Mouse (Mus musculus): ENCODE measurements around the gene Mob2.
A peak's percentile ranks its signal among the peaks of the same experiment; 100 is the strongest.

Gene Mob2

DNA sequence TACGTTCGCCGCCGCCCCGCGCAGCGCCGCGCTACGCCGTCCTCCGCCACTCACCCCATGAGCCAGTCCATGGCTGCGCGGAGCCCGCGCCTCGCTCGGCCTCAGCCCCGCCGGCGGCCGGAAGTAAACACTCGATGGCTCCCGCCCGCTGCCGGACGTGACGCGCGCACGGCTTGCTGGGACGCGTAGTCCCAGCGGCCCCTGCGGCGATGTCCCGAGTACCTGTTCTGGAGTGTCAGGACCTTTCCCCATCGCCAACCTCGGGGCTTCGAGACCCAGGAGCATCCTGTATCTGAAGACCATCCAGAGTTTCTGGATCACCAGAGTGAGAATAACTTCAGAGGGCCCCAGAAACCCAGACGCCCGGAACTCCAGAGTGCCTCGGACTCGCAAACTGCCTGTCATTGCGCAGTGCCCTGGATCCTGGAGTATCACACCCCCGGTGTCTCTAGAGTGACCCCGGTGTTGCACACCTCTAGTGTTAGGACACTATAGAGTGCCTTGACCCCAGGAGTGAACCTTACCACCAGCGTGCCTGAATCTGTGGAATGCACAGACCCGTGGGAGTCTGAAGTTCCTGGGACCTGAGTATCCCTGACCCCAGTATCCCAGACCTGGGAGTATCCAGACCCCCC is at the start of gene Mob2:
Gene Mob2 (minus strand): TSS at position 135 of the 635 bp plus-strand sequence.
- peak; percentile 96 for DNase-seq (ENCODE audit: low spot score)

DNA sequence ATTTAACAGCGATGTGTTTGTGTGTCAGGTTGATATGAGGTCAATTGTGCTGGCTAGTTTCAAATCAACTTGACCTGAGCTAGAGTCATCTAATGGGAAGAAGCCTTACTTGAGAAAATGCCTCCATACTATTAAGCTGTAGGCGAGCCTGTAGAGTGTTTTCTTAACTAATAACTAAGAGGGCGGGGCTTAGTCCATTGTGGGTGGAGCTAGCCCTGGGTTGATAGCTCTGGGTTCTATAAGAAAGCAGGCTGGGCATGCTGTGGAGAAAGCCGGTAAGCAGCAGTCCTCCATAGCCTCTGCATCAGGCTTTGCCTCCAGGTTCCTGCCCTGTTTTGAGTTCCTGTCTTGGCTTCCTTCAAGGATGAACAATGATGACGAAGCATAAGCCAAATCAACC is 43.9 kb upstream of the Mob2 start:
- DNase-seq (ENCODE audit: low spot score) = no peak

DNA sequence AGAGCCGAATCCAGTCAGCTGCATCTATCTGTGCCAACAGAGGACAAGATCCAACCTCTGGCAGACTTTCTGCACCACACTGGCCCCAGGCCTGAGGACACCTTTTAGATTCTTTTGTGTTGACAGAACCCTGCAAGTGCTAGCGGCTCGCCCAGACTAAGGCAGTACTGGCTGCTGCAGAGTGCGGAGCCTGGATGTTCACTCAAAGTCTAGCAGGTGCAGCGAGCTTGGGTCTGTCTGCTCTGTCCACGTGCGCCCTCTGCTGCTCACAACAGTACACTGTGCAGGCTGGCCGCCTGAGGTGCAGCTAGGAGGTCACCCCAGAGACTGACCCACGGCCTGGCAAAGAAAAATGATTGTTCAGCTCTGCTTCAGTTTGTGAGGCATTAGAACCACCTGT is 36.9 kb upstream of the Mob2 start:
- DNase-seq (ENCODE audit: low spot score) = peak; percentile 94

DNA sequence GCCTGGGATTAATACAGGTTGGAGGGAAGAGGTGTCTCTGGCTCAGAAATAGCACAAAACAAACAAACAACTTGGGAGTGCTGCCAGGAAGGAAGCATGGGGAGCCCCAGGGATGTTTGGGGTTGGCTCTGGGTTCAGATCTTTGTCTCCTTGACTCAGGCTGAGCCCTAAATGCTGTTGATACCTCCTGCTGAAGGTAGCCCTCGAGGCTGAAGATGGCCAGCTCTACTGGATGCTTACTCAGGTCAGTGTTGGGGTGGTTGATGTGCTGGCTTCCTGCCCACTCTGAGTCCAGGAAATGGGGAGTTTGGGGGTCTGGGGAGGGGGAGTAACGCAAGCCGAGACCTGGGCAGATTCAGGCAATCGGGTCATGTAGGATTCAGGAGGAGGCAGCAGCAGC is 35.8 kb upstream of the Mob2 start:
- no peak for DNase-seq (ENCODE audit: low spot score)

DNA sequence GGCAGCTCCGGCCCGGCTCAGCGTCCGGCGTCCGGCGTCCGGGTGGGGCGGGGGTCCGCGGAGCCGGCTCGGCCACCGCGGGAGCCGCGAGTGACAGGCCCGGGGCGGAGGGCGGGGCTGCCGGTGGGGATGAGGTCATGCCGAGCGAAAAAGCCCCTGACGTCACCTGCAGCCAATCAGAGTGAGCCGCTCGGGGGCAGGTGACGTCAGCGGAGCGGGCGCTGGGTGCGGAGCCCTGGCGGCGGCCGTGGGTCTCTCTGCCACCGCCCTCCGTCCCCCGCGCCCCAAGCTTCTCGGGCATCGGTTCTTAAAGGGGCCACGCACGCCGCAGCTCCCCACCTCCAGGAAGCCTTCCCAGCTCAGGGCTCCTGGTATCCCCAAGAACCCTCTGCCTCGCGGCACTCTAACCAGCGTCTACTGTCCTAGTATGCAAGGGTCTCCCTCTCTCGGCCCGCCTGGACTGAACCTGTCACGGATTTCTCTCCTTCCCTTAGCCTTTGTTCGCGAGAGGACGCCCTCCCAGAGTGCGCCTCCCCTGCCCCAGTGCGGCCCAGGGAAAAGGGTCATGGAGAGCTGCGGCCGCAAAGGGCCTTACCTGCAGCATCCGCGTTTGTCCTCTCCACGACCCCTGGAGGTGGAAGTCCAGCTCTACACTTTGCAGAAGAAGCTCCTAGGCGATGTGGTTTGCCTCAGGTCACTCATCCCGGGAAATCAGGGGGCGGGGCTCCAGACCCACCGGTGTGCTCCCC is 34.5 kb upstream of the Mob2 start, which contains the start of gene Dusp8:
Gene Dusp8 (minus strand): TSS at position 661 of the 749 bp plus-strand sequence.
- peak; percentile 91 for DNase-seq (ENCODE audit: low spot score)

DNA sequence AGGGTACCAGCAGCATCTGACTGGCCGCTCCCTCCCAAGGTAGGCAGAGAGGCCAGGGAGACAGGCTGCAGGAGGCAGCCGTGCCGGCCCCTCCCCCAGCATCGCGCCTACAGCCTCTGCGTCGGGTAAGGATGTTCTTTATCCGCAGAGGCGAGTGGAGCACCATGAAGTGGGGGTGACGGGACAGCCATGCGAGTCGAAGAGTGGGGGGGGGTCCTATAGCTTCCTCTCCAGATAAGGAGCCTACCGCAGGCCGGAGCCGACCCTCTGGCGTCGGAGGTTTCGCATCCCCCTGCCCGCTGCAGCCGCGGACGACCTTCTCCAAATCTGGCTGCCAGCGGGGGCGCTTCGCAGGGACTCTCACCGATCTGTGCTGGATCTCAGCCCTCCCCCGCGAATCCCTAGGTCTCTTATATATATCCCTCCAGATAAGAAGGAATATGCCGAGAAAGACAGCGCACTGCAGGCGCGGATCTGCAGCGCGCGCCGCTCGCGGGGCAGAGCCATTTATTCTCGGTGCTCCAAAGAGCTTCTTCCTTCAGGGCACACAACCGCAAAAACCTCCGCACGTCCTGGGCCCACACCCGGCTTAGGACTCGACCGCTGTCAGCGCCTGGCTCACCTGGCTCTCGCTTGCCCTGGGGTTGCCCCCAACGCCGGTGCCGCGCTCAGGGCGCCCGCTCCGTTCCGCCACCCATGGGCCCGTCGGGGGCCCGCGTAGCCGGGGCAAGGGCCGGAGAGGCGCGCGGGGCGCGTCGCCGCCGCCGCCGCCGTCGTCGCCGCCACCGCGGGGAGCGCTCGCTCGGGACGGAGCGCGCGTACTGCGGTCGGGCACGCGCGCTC is 33.7 kb upstream of the Mob2 start:
- DNase-seq (ENCODE audit: low spot score) = no peak

DNA sequence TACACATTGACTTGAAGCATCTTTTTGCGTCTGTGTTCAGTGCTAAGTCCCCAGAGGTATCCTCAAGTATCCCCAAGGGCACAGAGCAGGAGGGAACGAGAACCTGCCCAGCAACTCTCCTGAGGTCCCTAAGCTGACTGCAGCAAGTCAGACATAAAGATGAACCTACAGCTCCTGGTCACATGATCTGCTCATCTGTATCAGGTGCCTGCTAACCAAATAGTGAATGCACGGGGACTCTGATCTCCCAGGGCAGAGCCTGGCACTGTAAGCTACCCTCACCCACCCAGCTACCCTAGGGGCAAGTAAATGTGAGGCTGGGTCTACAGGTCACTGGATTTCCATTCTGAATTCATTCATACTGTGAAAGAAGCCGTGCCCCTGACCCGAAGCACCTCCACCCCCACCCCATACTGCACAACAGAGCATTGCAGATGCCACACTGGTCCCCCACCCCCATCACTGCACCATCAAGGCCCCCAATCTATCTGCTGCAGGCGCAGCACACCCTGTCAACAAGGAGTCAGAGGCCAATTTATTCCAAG is 32.9 kb upstream of the Mob2 start:
- DNase-seq (ENCODE audit: low spot score) = no peak

DNA sequence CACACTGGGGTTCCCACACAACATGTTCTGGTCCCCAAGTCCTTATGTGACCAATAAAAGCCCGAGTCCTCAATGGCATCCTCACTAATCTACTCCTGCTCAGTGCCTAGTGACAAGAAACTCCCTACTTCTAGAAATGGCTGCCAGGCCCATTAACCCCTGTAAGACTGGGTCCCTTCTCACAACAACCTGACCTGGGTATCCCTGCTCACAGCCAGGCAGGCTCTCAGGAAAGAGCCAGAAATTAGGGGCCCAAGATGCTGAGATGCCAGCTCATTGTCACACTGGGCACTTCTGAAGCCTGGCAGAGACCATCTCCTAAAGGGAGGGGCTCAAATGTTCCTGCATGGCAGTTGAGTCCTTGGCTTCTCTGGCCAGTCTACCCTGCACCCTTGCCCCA is 32.1 kb upstream of the Mob2 start:
- DNase-seq (ENCODE audit: low spot score) = no peak

DNA sequence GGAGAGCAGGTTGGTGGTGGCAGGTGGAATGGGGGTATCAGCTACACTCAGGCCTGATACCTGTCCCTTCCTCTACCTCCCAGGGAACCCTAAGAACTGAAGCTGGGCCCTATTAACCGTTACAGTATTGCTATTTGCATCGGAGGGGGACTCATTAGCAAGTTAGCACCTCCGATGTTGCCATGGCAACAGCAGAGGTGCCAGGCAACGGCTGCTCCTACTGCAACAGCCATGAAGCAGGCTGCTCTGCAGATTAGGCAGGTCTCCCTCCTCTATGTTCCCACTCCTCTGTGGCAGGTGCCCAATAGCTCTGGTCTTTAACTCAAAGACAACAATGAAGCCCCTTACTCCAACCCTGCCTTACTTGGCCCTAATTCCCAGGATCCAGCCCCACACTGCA is 31.0 kb upstream of the Mob2 start:
- DNase-seq (ENCODE audit: low spot score) = no peak

DNA sequence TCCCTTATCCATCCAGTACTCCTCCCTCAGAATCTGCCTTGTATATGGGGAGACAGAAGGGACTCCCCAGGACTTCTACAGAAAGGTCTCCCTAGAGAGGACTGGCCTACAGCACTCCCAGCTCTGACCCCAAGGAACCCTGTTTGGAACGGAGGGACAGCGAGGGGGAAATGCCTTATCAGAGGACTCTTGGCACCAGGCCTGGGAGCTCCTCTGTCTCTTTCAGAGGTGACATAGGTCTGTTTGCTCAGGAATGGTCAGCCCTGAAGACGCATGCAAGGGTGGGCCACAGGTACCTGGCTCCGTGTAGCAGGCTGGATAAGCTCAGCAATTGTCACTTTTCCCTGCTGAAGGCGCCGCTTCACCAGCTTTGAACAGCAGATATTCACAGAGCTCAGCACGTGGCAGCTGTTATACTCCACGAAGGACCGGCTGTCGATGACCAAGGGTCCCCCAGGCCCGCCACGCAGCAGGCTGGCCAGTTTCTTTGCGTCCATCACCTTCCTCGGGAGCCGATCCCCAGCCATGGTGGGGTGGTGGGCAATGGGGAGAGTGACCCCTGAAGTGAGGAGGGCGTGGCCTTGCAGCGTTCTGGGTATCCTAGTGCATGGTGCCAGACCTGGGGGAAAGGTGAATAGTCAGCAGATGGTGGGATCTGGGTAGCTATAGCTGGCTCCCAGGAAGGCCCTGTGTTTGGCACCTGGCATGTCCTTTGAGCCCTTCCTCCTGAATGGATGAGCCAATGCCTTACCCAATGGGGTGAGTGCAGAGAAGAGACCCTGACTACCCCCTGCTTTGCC is 29.0 kb upstream of the Mob2 start:
- DNase-seq (ENCODE audit: low spot score) = no peak

DNA sequence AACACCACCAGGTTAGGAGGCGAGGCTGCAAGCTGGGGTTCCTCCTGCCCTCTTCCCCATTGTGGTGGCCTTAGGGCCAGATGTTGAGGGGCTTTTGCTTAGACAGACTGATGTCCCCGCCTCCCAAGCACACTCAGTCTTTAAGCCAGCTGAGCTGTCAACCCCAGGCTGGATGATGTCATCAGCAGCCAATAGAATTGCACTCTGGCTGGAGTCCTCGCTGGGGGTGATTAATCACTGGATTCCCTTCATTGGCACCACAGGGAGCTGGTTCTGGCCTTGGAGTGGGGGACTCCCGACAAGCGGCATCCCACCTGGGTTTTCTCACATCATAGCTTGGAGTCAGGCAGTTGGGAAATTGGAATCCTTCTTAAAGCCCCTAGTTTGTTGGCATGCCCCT is 28.0 kb upstream of the Mob2 start:
- peak; percentile 82 for DNase-seq (ENCODE audit: low spot score)

DNA sequence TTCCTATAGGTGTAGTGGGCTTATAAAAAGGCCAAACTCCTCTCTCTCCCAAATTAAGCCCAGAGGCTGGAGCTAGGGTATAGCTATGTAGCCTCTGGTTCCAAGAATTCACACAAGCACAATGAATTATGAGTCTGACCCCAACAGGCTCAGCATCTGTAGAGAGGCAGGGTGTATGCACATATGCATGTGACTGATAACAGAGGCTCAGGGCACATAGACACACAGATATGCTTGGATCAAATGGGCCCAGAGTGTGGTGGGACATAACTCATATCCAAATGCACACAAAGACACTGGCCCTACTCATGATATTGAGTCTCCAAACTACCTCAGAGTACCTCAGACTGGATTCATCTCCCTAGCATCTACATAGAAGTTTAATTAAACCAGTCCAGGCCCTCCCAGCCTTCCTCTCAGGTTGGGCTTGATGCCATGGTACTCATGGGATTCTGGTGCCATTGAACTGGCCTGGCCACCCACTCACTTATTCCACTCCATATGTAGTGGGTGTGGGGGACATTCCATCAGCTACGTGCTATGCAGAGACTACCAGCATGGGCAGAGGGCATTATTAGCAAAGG is 26.3 kb upstream of the Mob2 start:
- peak; percentile 3 for DNase-seq (ENCODE audit: low spot score)

DNA sequence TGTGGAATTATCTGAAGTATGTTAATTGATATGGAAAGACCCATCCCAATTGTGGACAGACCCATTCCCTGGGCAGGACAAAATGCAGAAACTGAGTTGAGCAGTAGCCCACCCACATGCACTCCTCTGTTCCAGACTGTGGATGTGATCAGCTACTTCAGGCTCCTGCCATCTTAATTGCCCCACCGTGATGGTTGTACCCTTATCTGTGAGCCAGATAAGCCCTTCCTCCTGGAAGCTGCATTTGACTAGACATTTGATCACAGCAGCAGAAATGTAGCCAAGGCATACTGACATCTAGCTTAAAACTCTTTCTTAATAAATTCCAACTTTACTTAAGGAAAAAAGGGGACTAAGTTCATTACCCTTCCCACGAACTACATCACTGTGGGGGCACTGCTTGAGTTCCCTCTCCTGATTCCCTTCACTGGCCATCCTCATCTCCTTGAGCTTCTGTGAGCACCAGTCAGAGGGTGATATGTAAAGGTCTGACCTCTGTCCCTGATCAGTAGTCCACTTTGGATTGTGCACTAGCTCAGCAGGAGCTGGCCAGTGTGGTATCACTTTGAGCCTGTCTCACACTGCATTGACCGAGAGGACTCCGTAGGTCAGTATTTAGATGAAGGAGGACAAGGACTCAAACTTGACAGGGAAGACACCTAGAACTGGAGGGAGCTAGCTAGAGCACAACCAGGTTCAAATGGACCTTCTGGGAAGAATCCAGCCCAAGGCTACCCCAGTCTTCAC is 25.5 kb upstream of the Mob2 start:
- DNase-seq (ENCODE audit: low spot score) = no peak

DNA sequence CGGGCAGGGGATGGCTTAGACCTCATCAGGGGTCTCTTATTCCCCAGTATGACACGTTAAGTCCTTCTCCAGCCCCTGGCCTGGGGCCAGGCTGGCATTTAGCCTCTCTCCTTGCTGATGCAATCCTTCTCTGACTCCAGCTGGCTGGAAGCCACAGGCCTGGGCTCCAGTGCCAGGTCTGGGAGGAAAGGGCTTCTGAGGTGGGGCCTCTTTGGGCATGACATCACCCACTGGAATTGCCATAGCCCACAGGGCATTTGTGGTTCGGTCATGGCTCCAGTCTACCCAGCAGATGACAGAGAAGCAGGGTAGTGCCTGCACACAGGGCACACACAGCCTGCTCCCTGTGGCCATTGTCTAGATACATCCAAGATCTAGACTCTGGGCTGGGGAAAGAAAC is 24.0 kb upstream of the Mob2 start:
- DNase-seq (ENCODE audit: low spot score) = no peak

DNA sequence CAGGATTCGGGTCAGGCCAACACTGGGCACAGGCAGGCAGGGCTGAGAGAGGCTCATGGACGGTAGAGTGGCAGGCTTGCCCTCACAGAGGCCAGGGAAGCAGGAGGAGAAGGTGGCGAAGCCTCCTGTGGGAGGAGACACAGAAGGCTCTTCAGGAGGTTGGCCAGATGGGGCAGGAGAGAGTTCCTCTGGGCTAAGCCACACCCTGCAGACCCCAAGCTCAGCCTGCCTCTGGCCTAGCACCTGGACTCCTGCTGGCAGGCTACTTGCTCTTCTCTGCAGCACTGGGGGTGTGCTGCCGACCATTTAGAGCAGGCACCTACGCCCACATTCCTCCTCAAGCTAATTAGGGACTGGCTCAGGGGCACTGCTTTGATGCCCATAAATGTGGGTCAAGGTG is 23.5 kb upstream of the Mob2 start:
- no peak for DNase-seq (ENCODE audit: low spot score)

DNA sequence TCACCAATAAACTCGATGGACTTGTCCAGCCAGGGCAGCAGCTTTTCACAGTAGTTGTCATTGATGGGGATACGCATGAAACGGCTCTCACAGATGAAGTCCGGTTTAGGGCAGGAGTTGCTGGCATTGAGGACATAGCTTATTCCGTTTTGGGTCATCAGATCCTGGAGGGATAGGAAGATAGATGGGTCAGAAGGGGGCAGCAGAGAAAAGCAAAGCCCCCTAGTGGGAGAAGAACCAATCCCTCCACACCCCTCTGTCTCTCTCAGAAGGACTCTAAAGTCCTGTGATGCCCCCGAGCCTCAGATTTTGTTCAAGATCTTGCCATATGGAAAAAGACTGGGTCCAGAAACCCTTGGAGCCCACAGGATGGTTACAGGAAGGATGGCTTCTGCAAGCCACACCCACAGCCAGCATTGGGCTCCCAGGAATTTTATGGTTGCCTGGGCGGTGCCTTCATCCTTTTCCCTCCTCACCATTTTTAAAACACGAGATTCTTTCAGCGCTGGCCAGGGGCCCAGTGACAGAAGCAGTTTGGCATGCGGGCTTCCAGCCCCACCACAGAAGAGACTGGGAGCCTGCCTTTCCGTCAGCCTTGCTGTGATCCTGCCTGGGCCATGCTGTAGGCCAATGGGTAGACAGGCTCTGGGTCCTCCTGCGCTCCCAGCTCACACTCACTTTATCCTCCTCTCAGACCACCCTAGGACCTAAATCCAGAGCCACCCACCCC is 22.9 kb upstream of the Mob2 start:
- no peak for DNase-seq (ENCODE audit: low spot score)

DNA sequence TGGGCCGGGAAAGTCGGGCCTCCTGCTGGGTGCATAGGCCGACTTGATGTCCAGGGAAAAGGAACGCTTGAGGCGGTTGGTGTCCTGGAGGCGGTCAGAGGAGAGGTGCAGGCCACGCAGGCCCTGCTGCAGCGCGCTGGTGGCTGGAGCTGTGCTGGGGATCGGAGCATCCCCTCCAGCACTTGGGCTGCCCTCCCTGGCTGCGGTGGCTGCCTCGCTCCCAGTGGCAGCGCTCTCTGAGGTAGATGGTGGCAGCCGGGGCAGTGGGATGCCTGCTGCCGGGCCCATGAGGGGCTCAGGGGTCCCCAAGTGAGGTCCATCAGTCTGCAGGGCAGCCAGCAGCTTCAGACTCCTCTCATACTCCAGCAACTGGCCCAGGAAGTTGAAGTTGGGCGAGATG is 21.7 kb upstream of the Mob2 start:
- no peak for DNase-seq (ENCODE audit: low spot score)

DNA sequence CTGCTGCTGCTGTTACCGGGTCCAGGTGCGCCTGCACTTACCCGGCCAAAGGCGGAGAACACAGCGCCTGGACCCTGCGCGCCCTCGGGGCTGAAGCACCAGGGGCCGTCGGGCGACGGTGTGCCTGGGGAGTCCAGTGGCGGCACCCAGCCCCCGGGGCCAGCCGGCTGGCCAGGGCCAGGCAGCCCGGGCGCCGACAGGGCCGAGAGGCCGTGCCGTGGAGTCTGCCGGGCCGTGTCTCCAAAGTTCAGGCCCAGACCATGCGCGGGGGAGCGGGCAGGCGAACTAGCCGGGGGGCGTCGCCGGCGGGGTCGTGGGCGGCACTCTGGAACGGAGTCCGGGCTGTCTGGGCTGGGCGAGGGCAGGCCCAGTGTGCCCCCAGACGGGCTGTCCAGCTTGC is 21.3 kb upstream of the Mob2 start:
- DNase-seq (ENCODE audit: low spot score) = no peak

DNA sequence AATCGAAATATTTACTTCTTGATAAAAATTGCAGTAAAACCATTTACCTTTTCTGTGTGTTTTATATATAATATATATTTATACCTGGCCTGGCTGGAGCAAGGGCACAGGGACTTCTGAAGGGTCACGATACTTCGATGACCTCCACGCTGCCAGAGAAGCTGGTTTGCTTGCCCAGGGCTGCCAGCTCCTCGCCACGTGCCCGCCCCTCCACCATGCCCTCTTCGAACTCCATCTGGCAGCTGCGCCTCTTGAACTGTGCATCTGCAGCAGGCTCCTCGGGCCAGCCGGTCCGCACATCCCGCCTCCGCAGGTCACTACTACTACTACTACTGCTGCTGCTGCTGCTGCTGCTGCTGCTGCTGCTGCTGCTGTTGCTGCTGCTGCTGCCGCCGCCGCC is 20.9 kb upstream of the Mob2 start:
- DNase-seq (ENCODE audit: low spot score) = no peak

DNA sequence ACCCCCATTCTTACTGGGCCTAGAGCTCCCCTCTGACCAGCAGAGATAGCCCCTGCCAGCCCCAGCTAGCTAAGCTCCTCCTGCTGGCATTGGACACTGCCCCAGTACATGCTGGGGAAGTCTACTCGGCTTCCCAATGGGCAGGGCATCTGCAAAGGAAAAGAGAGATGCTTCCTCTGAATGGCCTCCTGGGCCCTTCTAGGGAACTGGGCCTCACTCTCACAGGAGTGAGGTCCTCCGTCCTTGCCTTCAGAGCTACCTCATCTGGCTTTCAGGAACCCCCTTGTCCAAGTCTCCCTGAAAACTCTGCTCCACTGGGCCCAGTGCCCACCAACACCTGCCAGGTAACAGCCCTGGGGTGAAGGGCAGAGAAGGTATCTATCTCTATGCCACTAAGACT is 20.0 kb upstream of the Mob2 start:
- no peak for DNase-seq (ENCODE audit: low spot score)
